Mouse (Mus musculus): Measurements from ENCODE around the gene Adgre1. TPM values are rescaled to one million over a fixed set of nuclear protein-coding genes. Genes with fewer than 3 reads are reported as not detected.
"Not testable (repeated sequence)": the region's sequence is repeated elsewhere in the genome, so short reads cannot be mapped to it uniquely, and the experiment has no call there.

Gene Adgre1
- 3.3 and 3.5 TPM in 2 replicates for polyA plus RNA-seq (2015; fragmentation: Nextera tagmentation; extraction: Ambion mirVana)

GRCm38 (mm10) chr17:57358441-57358840 is at the start of gene Adgre1:
Gene Adgre1, plus strand, starts transcription at chr17:57358691.
- no peak for ATAC-seq

GRCm38 (mm10) chr17:57311801-57312200 is 46.7 kb upstream of the Adgre1 start:
- Histone ChIP-seq H3K4me2 (ENCODE audit: low read length) (no peak overlapping the region), H3K27ac (ENCODE audit: low read length) (no peak overlapping the region), H3K9ac (ENCODE audit: low read depth, low read length) (no peak overlapping the region), H3K27me3 (ENCODE audit: control insufficient read depth, insufficient read depth, low read depth, low read length) (no peaks in the 10 kb centered on the region), H3K9me3 (replicated peaks; ENCODE audit: control insufficient read depth, low read length, poor library complexity, severe bottlenecking) (no peaks in the 10 kb centered on the region), H3K4me3 (ENCODE audit: low read depth, low read length) (no peak overlapping the region), H3K4me1 (ENCODE audit: control insufficient read depth, insufficient read depth, low read length) (no peaks in the 10 kb centered on the region), H3K36me3 (ENCODE audit: control insufficient read depth, insufficient read depth, low read length) (no peaks in the 10 kb centered on the region)
- WGBS, result 41% methylated on average over 13 of the region's 13 CpGs
- no peak for ATAC-seq

More at GRCm38 (mm10) chr17:57358441-57358840, at the start of gene Adgre1:
- H3K9ac ChIP-seq (ENCODE audit: low read depth, low read length), result no peak within 1 kb of the TSS
- H3K9me3 ChIP-seq (replicated peaks; ENCODE audit: control insufficient read depth, low read length, poor library complexity, severe bottlenecking), result no peaks in the 10 kb centered on the region
- WGBS, result 20% methylated on average over 1 of the region's 1 CpGs
- H3K4me3 ChIP-seq (ENCODE audit: low read depth, low read length), result no peak within 1 kb of the TSS
- H3K27me3 ChIP-seq (ENCODE audit: control insufficient read depth, insufficient read depth, low read depth, low read length), result no peaks in the 10 kb centered on the region
- H3K36me3 ChIP-seq (ENCODE audit: control insufficient read depth, insufficient read depth, low read length), result no peaks in the 10 kb centered on the region
- H3K4me2 ChIP-seq (ENCODE audit: low read length), result no peak within 1 kb of the TSS
- H3K4me1 ChIP-seq (ENCODE audit: control insufficient read depth, insufficient read depth, low read length), result no peaks in the 10 kb centered on the region
- H3K27ac ChIP-seq (ENCODE audit: low read length), result no peak within 1 kb of the TSS

- 68% methylated on average over 8 of the region's 8 CpGs for WGBS
- no peak for ATAC-seq
These were observed 30.9 kb upstream of the Adgre1 start for GRCm38 (mm10) chr17:57327615-57328014.

GRCm38 (mm10) chr17:57328944-57329343 is 29.5 kb upstream of the Adgre1 start:
- Histone ChIP-seq H3K36me3 (ENCODE audit: control insufficient read depth, insufficient read depth, low read length) (no peaks in the 10 kb centered on the region), H3K27ac (ENCODE audit: low read length) (no peak overlapping the region), H3K4me3 (ENCODE audit: low read depth, low read length) (no peak overlapping the region), H3K9me3 (replicated peaks; ENCODE audit: control insufficient read depth, low read length, poor library complexity, severe bottlenecking) (no peaks in the 10 kb centered on the region), H3K27me3 (ENCODE audit: control insufficient read depth, insufficient read depth, low read depth, low read length) (no peaks in the 10 kb centered on the region), H3K4me1 (ENCODE audit: control insufficient read depth, insufficient read depth, low read length) (no peaks in the 10 kb centered on the region), H3K9ac (ENCODE audit: low read depth, low read length) (no peak overlapping the region), H3K4me2 (ENCODE audit: low read length) (no peak overlapping the region)
- WGBS, result 67% methylated on average over 4 of the region's 6 CpGs
- ATAC-seq, result no peak

More at GRCm38 (mm10) chr17:57327615-57328014, 30.9 kb upstream of the Adgre1 start:
- Histone ChIP-seq H3K9me3 (replicated peaks; ENCODE audit: control insufficient read depth, low read length, poor library complexity, severe bottlenecking) (no peaks in the 10 kb centered on the region), H3K9ac (ENCODE audit: low read depth, low read length) (no peak overlapping the region), H3K4me2 (ENCODE audit: low read length) (no peak overlapping the region), H3K36me3 (ENCODE audit: control insufficient read depth, insufficient read depth, low read length) (no peaks in the 10 kb centered on the region), H3K4me3 (ENCODE audit: low read depth, low read length) (no peak overlapping the region), H3K4me1 (ENCODE audit: control insufficient read depth, insufficient read depth, low read length) (no peaks in the 10 kb centered on the region), H3K27ac (ENCODE audit: low read length) (no peak overlapping the region), H3K27me3 (ENCODE audit: control insufficient read depth, insufficient read depth, low read depth, low read length) (no peaks in the 10 kb centered on the region)

- Histone ChIP-seq H3K36me3 (ENCODE audit: control insufficient read depth, insufficient read depth, low read length) (no peaks in the 10 kb centered on the region), H3K4me1 (ENCODE audit: control insufficient read depth, insufficient read depth, low read length) (no peaks in the 10 kb centered on the region), H3K9me3 (replicated peaks; ENCODE audit: control insufficient read depth, low read length, poor library complexity, severe bottlenecking) (no peaks in the 10 kb centered on the region), H3K27ac (ENCODE audit: low read length) (no peak overlapping the region), H3K4me2 (ENCODE audit: low read length) (no peak overlapping the region), H3K9ac (ENCODE audit: low read depth, low read length) (no peak overlapping the region), H3K27me3 (ENCODE audit: control insufficient read depth, insufficient read depth, low read depth, low read length) (no peaks in the 10 kb centered on the region), H3K4me3 (ENCODE audit: low read depth, low read length) (no peak overlapping the region)
- WGBS, result 92% methylated on average over 8 of the region's 8 CpGs
- no peak for ATAC-seq
These were observed 27.5 kb upstream of the Adgre1 start for GRCm38 (mm10) chr17:57330993-57331392.

GRCm38 (mm10) chr17:57332241-57332640 is 26.2 kb upstream of the Adgre1 start:
- H3K4me3 ChIP-seq (ENCODE audit: low read depth, low read length), result no peak overlapping the region
- no peak overlapping the region for H3K27ac ChIP-seq (ENCODE audit: low read length)
- H3K27me3 ChIP-seq (ENCODE audit: control insufficient read depth, insufficient read depth, low read depth, low read length), result no peaks in the 10 kb centered on the region
- no peak for ATAC-seq
- no peaks in the 10 kb centered on the region for H3K4me1 ChIP-seq (ENCODE audit: control insufficient read depth, insufficient read depth, low read length)
- 81% methylated on average over 4 of the region's 4 CpGs for WGBS
- no peak overlapping the region for H3K9ac ChIP-seq (ENCODE audit: low read depth, low read length)
- H3K4me2 ChIP-seq (ENCODE audit: low read length), result no peak overlapping the region
- H3K9me3 ChIP-seq (replicated peaks; ENCODE audit: control insufficient read depth, low read length, poor library complexity, severe bottlenecking), result no peaks in the 10 kb centered on the region
- H3K36me3 ChIP-seq (ENCODE audit: control insufficient read depth, insufficient read depth, low read length), result no peaks in the 10 kb centered on the region

GRCm38 (mm10) chr17:57334001-57334760 is 24.3 kb upstream of the Adgre1 start:
- H3K27me3 ChIP-seq (ENCODE audit: control insufficient read depth, insufficient read depth, low read depth, low read length), result no peaks in the 10 kb centered on the region
- no peaks in the 10 kb centered on the region for H3K36me3 ChIP-seq (ENCODE audit: control insufficient read depth, insufficient read depth, low read length)
- H3K4me1 ChIP-seq (ENCODE audit: control insufficient read depth, insufficient read depth, low read length), result no peaks in the 10 kb centered on the region

GRCm38 (mm10) chr17:57334761-57335150 is 23.7 kb upstream of the Adgre1 start:
- 6% methylated on average over 16 of the region's 16 CpGs for whole genome bisulfite sequencing
- ATAC-seq, result peak; percentile 31
- Histone ChIP-seq H3K4me2 (ENCODE audit: low read length) (peak overlapping the region; percentile 10; the same call in 1 of the 2 replicates), H3K9me3 (replicated peaks; ENCODE audit: control insufficient read depth, low read length, poor library complexity, severe bottlenecking) (no peaks in the 10 kb centered on the region), H3K4me1 (ENCODE audit: control insufficient read depth, insufficient read depth, low read length) (no peaks in the 10 kb centered on the region), H3K4me3 (ENCODE audit: low read depth, low read length) (no peak overlapping the region), H3K36me3 (ENCODE audit: control insufficient read depth, insufficient read depth, low read length) (no peaks in the 10 kb centered on the region), H3K27ac (ENCODE audit: low read length) (no peak overlapping the region), H3K9ac (ENCODE audit: low read depth, low read length) (no peak overlapping the region), H3K27me3 (ENCODE audit: control insufficient read depth, insufficient read depth, low read depth, low read length) (no peaks in the 10 kb centered on the region)

More at GRCm38 (mm10) chr17:57334001-57334760, 24.3 kb upstream of the Adgre1 start:
- no peak overlapping the region for H3K27ac ChIP-seq (ENCODE audit: low read length)
- no peak overlapping the region for H3K9ac ChIP-seq (ENCODE audit: low read depth, low read length)
- no peaks in the 10 kb centered on the region for H3K9me3 ChIP-seq (replicated peaks; ENCODE audit: control insufficient read depth, low read length, poor library complexity, severe bottlenecking)
- ATAC-seq, result no peak
- 73% methylated on average over 9 of the region's 9 CpGs for WGBS
- H3K4me2 ChIP-seq (ENCODE audit: low read length), result peak overlapping the region; percentile 10; the same call in 1 of the 2 replicates
- no peak overlapping the region for H3K4me3 ChIP-seq (ENCODE audit: low read depth, low read length)

- 0 out of 2 replicates have a peak, but pooled peaks have one; percentile 29 for ATAC-seq
- H3K9ac ChIP-seq (ENCODE audit: low read depth, low read length); H3K9me3 ChIP-seq (replicated peaks; ENCODE audit: control insufficient read depth, low read length, poor library complexity, severe bottlenecking); H3K4me2 ChIP-seq (ENCODE audit: low read length); H3K4me3 ChIP-seq (ENCODE audit: low read depth, low read length); H3K36me3 ChIP-seq (ENCODE audit: control insufficient read depth, insufficient read depth, low read length); H3K4me1 ChIP-seq (ENCODE audit: control insufficient read depth, insufficient read depth, low read length); H3K27me3 ChIP-seq (ENCODE audit: control insufficient read depth, insufficient read depth, low read depth, low read length); H3K27ac ChIP-seq (ENCODE audit: low read length): not testable (repeated sequence)
- 69% methylated on average over 9 of the region's 9 CpGs for WGBS
These were observed 23.3 kb upstream of the Adgre1 start for GRCm38 (mm10) chr17:57335194-57335593.

Data from midbrain, embryonic 16.5 days (tissue).